Mouse (Mus musculus): ENCODE measurements around the gene Frzb.

The Frzb gene

DNA sequence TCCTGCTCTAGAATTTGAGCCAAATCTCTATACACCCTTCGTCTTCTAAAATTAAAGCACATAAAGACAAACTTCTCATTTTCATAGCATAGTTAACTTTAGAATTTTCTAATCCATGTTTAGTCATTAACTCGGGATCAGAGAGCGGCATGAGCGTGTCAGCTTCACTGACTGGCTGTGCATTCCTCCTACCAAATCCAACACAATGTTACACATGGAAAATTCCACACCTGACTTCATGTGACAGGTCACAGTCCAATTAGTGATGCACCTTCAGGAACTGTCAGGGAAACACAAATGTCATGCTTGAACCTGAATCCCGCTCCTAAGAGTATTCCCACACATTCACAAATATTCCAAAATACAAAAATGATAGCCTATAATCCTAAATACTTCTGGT lies 24.3 kb downstream of the Frzb start:
- no peak for DNase-seq (ENCODE audit: low read depth)

GRCm38 (mm10) chr2:80421990-80422389 lies 25.4 kb downstream of the Frzb start:
- no peak for DNase-seq (ENCODE audit: low read depth)

DNA sequence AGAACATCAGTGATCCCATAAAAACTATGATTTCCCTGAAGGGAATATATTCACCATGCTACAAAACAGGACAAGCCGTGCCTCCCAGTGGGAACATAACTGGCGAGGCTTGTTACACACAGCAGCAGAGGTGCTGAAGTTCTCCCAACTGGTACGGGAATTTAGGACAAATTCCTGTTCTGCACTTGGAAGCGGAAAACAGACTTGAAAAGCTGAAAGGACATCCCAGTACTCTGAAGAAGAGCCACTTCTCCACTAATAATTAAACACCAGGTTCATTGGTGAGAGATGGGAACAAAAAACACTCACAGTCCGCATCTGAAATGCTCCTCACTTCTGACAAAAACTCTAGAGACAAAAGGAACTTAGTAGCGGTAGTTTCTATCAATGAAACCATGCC lies 31.1 kb downstream of the Frzb start:
- DNase-seq (ENCODE audit: low read depth) = no peak

- DNase-seq (ENCODE audit: low read depth) = no peak
These were observed 33.0 kb downstream of the Frzb start for GRCm38 (mm10) chr2:80414387-80414786.

DNA sequence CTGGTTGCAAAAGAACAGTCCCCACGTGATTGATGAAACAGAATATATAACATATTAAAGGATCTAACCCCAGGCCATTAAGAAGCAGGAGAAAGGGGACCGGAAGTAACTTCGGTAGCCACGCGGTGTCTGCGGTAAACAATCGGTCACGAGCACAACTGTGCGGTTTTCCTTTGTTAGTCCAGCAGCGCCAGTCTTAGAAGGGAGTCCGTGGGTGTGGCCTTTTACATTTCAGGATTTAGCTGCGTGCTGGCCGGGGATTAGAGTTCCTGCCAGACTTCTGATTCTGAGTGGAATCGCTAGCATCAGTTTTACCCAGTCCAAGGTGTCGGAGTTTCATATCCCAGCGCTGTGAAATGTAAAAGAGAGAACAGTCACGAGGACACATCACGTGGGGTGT lies 34.3 kb downstream of the Frzb start:
- no peak for DNase-seq (ENCODE audit: low read depth)

GRCm38 (mm10) chr2:80409893-80410574 lies 37.4 kb downstream of the Frzb start:
- no peak for DNase-seq (ENCODE audit: low read depth)

GRCm38 (mm10) chr2:80404770-80405169 lies 42.7 kb downstream of the Frzb start:
- DNase-seq (ENCODE audit: low read depth) = no peak

DNA sequence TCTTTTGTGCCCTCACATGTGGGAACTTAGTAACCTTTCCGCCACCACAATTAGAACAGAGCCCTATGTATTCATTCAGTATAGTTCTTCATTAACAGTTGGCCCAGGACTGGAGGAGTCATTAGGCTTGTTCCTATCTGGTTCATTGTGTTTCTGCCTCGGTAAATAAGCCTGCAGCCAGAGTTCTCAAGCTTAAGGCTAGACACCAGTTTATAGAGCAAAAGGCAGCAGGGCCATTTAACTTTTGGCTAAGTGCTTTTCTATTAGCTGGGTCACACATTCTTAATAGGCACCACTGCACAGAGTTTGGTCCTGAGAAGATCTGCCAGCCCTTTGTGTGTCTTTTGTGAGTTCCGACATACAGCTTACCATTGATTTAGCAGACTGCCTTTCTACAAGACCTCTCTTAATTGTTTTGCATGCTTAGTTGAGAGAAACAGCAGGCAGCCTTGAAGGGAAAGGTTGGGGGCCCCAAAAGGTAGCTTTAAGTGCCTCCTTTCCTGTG lies 48.8 kb downstream of the Frzb start:
- no peak for DNase-seq (ENCODE audit: low read depth)

DNA sequence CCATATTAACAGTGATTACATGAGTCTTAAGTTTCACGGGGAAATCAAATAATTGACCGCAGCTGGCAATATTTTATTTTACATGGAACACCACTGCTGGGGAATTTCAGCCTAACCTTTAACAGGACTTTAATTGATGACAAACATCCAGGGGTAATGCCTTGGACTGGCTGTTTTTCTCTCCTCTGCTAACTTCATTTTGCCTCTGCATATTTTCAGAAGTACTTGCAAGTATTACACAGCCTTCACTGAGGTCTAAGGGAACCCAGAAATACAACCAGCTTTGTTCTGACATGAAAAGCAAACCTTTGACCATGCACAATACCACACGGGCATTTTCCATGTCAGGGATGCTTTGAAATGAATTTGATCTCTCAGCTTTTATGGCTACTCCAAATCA lies 50.6 kb downstream of the Frzb start:
- no peak for DNase-seq (ENCODE audit: low read depth)

GRCm38 (mm10) chr2:80396057-80396456 lies 51.4 kb downstream of the Frzb start:
- no peak for DNase-seq (ENCODE audit: low read depth)

GRCm38 (mm10) chr2:80388341-80388740 lies 59.1 kb downstream of the Frzb start:
- no peak for DNase-seq (ENCODE audit: low read depth)

- no peak for DNase-seq (ENCODE audit: low read depth)
These were observed 59.8 kb downstream of the Frzb start for GRCm38 (mm10) chr2:80387668-80388067.

DNA sequence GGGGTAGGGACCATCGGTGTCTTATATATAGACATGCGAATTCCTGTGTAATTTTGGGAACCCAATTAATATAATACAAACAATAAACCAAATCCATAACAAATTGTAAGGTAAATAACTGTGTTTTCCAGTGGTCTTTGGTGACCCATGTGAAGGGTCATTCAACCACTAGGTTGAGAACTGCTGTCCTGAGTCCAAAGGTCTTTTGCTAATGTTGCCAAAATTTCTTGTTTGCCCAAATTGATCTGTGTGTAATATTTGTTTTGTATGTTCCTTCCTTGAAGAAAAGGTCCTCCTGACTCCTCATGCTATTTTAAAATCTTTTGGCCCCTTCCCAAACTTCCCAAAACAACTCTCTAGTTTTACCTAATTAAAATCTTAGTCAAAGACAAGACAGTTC lies 61.2 kb downstream of the Frzb start:
- DNase-seq (ENCODE audit: low read depth) = no peak

GRCm38 (mm10) chr2:80384447-80384846 lies 63.0 kb downstream of the Frzb start:
- no peak for DNase-seq (ENCODE audit: low read depth)

GRCm38 (mm10) chr2:80379848-80380247 lies 67.6 kb downstream of the Frzb start:
- DNase-seq (ENCODE audit: low read depth) = no peak

DNA sequence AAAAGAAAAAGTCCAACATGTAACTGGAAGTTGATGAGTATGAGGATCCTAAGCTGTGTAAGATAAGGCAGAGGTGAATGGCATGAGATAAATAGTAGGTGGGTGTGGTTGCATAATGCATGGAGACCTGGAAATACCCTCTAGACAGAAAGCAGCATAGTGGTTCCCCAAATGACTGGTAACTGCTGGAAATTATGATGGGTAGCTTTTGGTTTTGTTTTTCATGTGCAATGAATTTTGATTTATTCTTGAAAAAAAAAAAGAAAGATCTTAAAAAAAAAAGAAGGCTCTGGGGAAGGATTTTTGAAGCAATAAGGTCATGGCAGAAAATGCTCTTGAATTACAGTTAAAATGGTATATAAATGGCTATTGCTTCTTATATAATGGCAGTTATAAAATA lies 72.5 kb downstream of the Frzb start:
- peak; percentile 27 for DNase-seq (ENCODE audit: low read depth)

- no peak for DNase-seq (ENCODE audit: low read depth)
These were observed 76.0 kb downstream of the Frzb start for GRCm38 (mm10) chr2:80371458-80371857.

All from induced T-regulatory cell, adult 2 months (primary cell).